Mouse (Mus musculus): Measurements from ENCODE around the gene Stxbp3. TPM values are rescaled to one million over a fixed set of nuclear protein-coding genes. Genes with fewer than 3 reads are reported as not detected.
A peak's percentile ranks its signal among the peaks of the same experiment; 100 is the strongest.

Stxbp3 gene
- total RNA-seq, 2 experiments from 2014 or later, result 15.8 to 16.0 TPM

- ATAC-seq (replicated peaks; ENCODE audit: low FRiP score, poor library complexity, severe bottlenecking), result no peak
Observed at GRCm38 (mm10) chr3:108772211-108772610, 68.1 kb downstream of the Stxbp3 start.

- peak; percentile 86 for ATAC-seq (replicated peaks; ENCODE audit: low FRiP score, poor library complexity, severe bottlenecking)
Observed at GRCm38 (mm10) chr3:108770725-108771368, 69.5 kb downstream of the Stxbp3 start.

- ATAC-seq (replicated peaks; ENCODE audit: low FRiP score, poor library complexity, severe bottlenecking), result no peak
Observed at GRCm38 (mm10) chr3:108769547-108769946, 70.8 kb downstream of the Stxbp3 start.

- ATAC-seq (replicated peaks; ENCODE audit: low FRiP score, poor library complexity, severe bottlenecking), result no peak
Observed at GRCm38 (mm10) chr3:108767416-108767815, 72.9 kb downstream of the Stxbp3 start.

- ATAC-seq (replicated peaks; ENCODE audit: low FRiP score, poor library complexity, severe bottlenecking), result no peak
Observed at GRCm38 (mm10) chr3:108766943-108767342, 73.4 kb downstream of the Stxbp3 start.

- ATAC-seq (replicated peaks; ENCODE audit: low FRiP score, poor library complexity, severe bottlenecking), result no peak
Observed at GRCm38 (mm10) chr3:108765476-108765875, 74.8 kb downstream of the Stxbp3 start.

GRCm38 (mm10) chr3:108764976-108765375 is 75.3 kb downstream of the Stxbp3 start:
- no peak for ATAC-seq (replicated peaks; ENCODE audit: low FRiP score, poor library complexity, severe bottlenecking)

- no peak for ATAC-seq (replicated peaks; ENCODE audit: low FRiP score, poor library complexity, severe bottlenecking)
Observed at GRCm38 (mm10) chr3:108763691-108764090, 76.6 kb downstream of the Stxbp3 start.

- ATAC-seq (replicated peaks; ENCODE audit: low FRiP score, poor library complexity, severe bottlenecking), result no peak
Observed at GRCm38 (mm10) chr3:108762597-108763111, 77.7 kb downstream of the Stxbp3 start.

- ATAC-seq (replicated peaks; ENCODE audit: low FRiP score, poor library complexity, severe bottlenecking), result no peak
Observed at GRCm38 (mm10) chr3:108759566-108760420, 80.5 kb downstream of the Stxbp3 start.

GRCm38 (mm10) chr3:108757570-108757969 is 82.8 kb downstream of the Stxbp3 start:
- no peak for ATAC-seq (replicated peaks; ENCODE audit: low FRiP score, poor library complexity, severe bottlenecking)

- no peak for ATAC-seq (replicated peaks; ENCODE audit: low FRiP score, poor library complexity, severe bottlenecking)
Observed at GRCm38 (mm10) chr3:108756131-108756530, 84.2 kb downstream of the Stxbp3 start.

- ATAC-seq (replicated peaks; ENCODE audit: low FRiP score, poor library complexity, severe bottlenecking), result no peak
Observed at GRCm38 (mm10) chr3:108755542-108755941, 84.8 kb downstream of the Stxbp3 start.

- ATAC-seq (replicated peaks; ENCODE audit: low FRiP score, poor library complexity, severe bottlenecking), result peak; percentile 40; the same call in 1 of the 2 replicates
Observed at GRCm38 (mm10) chr3:108754541-108754940, 85.8 kb downstream of the Stxbp3 start.

- peak; percentile 74 for ATAC-seq (replicated peaks; ENCODE audit: low FRiP score, poor library complexity, severe bottlenecking)
Observed at GRCm38 (mm10) chr3:108751691-108752090, 88.6 kb downstream of the Stxbp3 start.

GRCm38 (mm10) chr3:108751061-108751460 is 89.3 kb downstream of the Stxbp3 start:
- peak; percentile 80 for ATAC-seq (replicated peaks; ENCODE audit: low FRiP score, poor library complexity, severe bottlenecking)

GRCm38 (mm10) chr3:108744060-108744459 is 96.3 kb downstream of the Stxbp3 start:
- ATAC-seq (replicated peaks; ENCODE audit: low FRiP score, poor library complexity, severe bottlenecking), result no peak
